Mouse (Mus musculus) limb, embryonic 11.5 days (tissue): ENCODE data around the gene Cant1. TPM values are rescaled to one million over a fixed set of nuclear protein-coding genes. Genes with fewer than 3 reads are reported as not detected.
"Not testable (repeated sequence)": the region's sequence is repeated elsewhere in the genome, so short reads cannot be mapped to it uniquely, and the experiment has no call there.

Source experiments
- ATAC-seq: fragments of 200-750 bp; cut with Nextera tagmentation; 2 replicates; pipeline ENCODE4 v1.8.0; 2017; ENCODE audit warnings: low read depth; ENCODE audit not compliant: insufficient number of reproducible peaks, low FRiP score, low TSS enrichment
- DNase-seq: peaks from one replicate; pipeline ENCODE4 v3.0.0-alpha.2; 2015; ENCODE audit warnings: low spot score
- H3K27ac ChIP-seq: fragments of 300-500 bp; sonication (generic); replicated peaks from 2 replicates; pipeline ENCODE4 v1.5.1; 2014; ENCODE audit warnings: low read depth, mild to moderate bottlenecking, low read length
- H3K27me3 ChIP-seq: fragments of 300-500 bp; sonication (generic); 2 replicates; pipeline ENCODE4 v1.6.1; 2014; ENCODE audit warnings: mild to moderate bottlenecking, low read length, mixed read lengths; ENCODE audit not compliant: control insufficient read depth, insufficient read depth
- H3K36me3 ChIP-seq: fragments of 300-500 bp; sonication (generic); 2 replicates; pipeline ENCODE4 v1.6.1; 2014; ENCODE audit warnings: mild to moderate bottlenecking, low read length, moderate library complexity, mixed read lengths; ENCODE audit not compliant: control insufficient read depth, insufficient read depth
- H3K4me1 ChIP-seq: fragments of 300-500 bp; sonication (generic); 2 replicates; pipeline ENCODE4 v1.6.1; 2014; ENCODE audit warnings: low read length, mixed read lengths; ENCODE audit not compliant: control insufficient read depth, insufficient read depth
- H3K4me2 ChIP-seq: fragments of 300-500 bp; sonication (generic); 2 replicates; pipeline ENCODE4 v1.6.1; 2014; ENCODE audit warnings: low read depth, mild to moderate bottlenecking, moderate library complexity; ENCODE audit not compliant: severe bottlenecking
- H3K4me3 ChIP-seq: fragments of 300-500 bp; sonication (generic); 2 replicates; pipeline ENCODE4 v1.5.1; 2014; ENCODE audit warnings: low read depth, low read length
- H3K9ac ChIP-seq: fragments of 300-500 bp; sonication (generic); 2 replicates; pipeline ENCODE4 v1.6.1; 2014; ENCODE audit warnings: mild to moderate bottlenecking, low read length
- H3K9me3 ChIP-seq: fragments of 300-500 bp; sonication (generic); 2 replicates; pipeline ENCODE4 v1.6.1; 2016; ENCODE audit warnings: low read length; ENCODE audit not compliant: control insufficient read depth
- WGBS: fragments of 180-500 bp; shearing (Covaris S2); extraction: QIAGEN DNeasy Blood & Tissue Kit; methylation state at CpG from one replicate; pipeline ENCODE4 v1.1.7; 2014; 5-methylcytosine and 5-hydroxymethylcytosine counted together
- polyA plus RNA-seq: library from polyadenylated mRNA; unstranded; fragments of >200 nt; fragmentation: Nextera tagmentation; extraction: Ambion mirVana; gene quantifications from 2 replicates; pipeline ENCODE4 v1.2.1, GENCODE M21; 2014

The Cant1 gene
- polyA plus RNA-seq, 1 experiment from 2014 or later, result 27.1 TPM

GRCm38 (mm10) chr11:118376323-118376722 is 42.6 kb downstream of the Cant1 start:
- H3K9me3 ChIP-seq, H3K4me3 ChIP-seq, H3K4me1 ChIP-seq: not testable (repeated sequence)

GRCm38 (mm10) chr11:118375881-118376280 is 43.0 kb downstream of the Cant1 start:
- H3K27me3 ChIP-seq, result no peaks in the 10 kb centered on the region
- 83% methylated on average over 5 of the region's 5 CpGs for WGBS
- ATAC-seq (no peak), DNase-seq (no peak)
- H3K4me1 ChIP-seq, result peaks cover 3% of the 10 kb centered on the region; the same call in 1 of the 2 replicates
- no peaks in the 10 kb centered on the region for H3K9me3 ChIP-seq
- H3K9ac ChIP-seq, result no peak overlapping the region
- H3K4me2 ChIP-seq, result no peak overlapping the region
- no peaks in the 10 kb centered on the region for H3K36me3 ChIP-seq
- no peak overlapping the region for H3K27ac ChIP-seq
- no peak overlapping the region for H3K4me3 ChIP-seq

More at GRCm38 (mm10) chr11:118376323-118376722, 42.6 kb downstream of the Cant1 start:
- H3K36me3 ChIP-seq, H3K27me3 ChIP-seq, H3K27ac ChIP-seq, H3K9ac ChIP-seq, DNase-seq, ATAC-seq, H3K4me2 ChIP-seq: not testable (repeated sequence)

- ATAC-seq (no peak), DNase-seq (no peak)
- no peak overlapping the region for H3K9ac ChIP-seq
- 75% methylated on average over 8 of the region's 8 CpGs for WGBS
- no peak overlapping the region for H3K4me3 ChIP-seq
- H3K36me3 ChIP-seq, result no peaks in the 10 kb centered on the region
- H3K4me2 ChIP-seq, result no peak overlapping the region
- peaks cover 3% of the 10 kb centered on the region; the same call in 1 of the 2 replicates for H3K4me1 ChIP-seq
- no peaks in the 10 kb centered on the region for H3K27me3 ChIP-seq
- no peaks in the 10 kb centered on the region for H3K9me3 ChIP-seq
- H3K27ac ChIP-seq, result no peak overlapping the region
Measured at GRCm38 (mm10) chr11:118375461-118375860, 43.4 kb downstream of the Cant1 start.

GRCm38 (mm10) chr11:118375006-118375405 is 43.9 kb downstream of the Cant1 start:
- H3K36me3 ChIP-seq, result no peaks in the 10 kb centered on the region
- H3K4me1 ChIP-seq, result peaks cover 3% of the 10 kb centered on the region; the same call in 1 of the 2 replicates
- no peak for ATAC-seq
- no peak for DNase-seq
- H3K4me2 ChIP-seq, result no peak overlapping the region
- H3K27ac ChIP-seq, result no peak overlapping the region
- no peak overlapping the region for H3K4me3 ChIP-seq
- H3K9ac ChIP-seq, result no peak overlapping the region
- H3K27me3 ChIP-seq, result no peaks in the 10 kb centered on the region
- H3K9me3 ChIP-seq, result no peaks in the 10 kb centered on the region

GRCm38 (mm10) chr11:118374506-118374905 is 44.4 kb downstream of the Cant1 start:
- ATAC-seq, result no peak

GRCm38 (mm10) chr11:118372641-118373040 is 46.2 kb downstream of the Cant1 start:
- DNase-seq (no peak), ATAC-seq (no peak)
- H3K9ac ChIP-seq, result peak overlapping the region; percentile 44; the same call in 1 of the 2 replicates
- H3K36me3 ChIP-seq, result no peaks in the 10 kb centered on the region
- WGBS, result 61% methylated on average over 7 of the region's 7 CpGs
- H3K4me3 ChIP-seq, result no peak overlapping the region
- peaks cover 3% of the 10 kb centered on the region; the same call in 1 of the 2 replicates for H3K4me1 ChIP-seq
- no peak overlapping the region for H3K4me2 ChIP-seq
- H3K27me3 ChIP-seq, result no peaks in the 10 kb centered on the region
- no peaks in the 10 kb centered on the region for H3K9me3 ChIP-seq
- H3K27ac ChIP-seq, result no peak overlapping the region

More at GRCm38 (mm10) chr11:118374506-118374905, 44.4 kb downstream of the Cant1 start:
- no peak overlapping the region for H3K27ac ChIP-seq
- no peak overlapping the region for H3K4me3 ChIP-seq
- H3K4me1 ChIP-seq, result peaks cover 3% of the 10 kb centered on the region; the same call in 1 of the 2 replicates
- no peaks in the 10 kb centered on the region for H3K36me3 ChIP-seq
- no peaks in the 10 kb centered on the region for H3K27me3 ChIP-seq
- H3K4me2 ChIP-seq, result no peak overlapping the region
- DNase-seq, result no peak
- no peaks in the 10 kb centered on the region for H3K9me3 ChIP-seq
- 70% methylated on average over 5 of the region's 5 CpGs for WGBS
- H3K9ac ChIP-seq, result no peak overlapping the region

- H3K4me2 ChIP-seq, result no peak overlapping the region
- no peak overlapping the region for H3K27ac ChIP-seq
- no peak for DNase-seq
- WGBS, result 88% methylated on average over 7 of the region's 7 CpGs
- no peaks in the 10 kb centered on the region for H3K36me3 ChIP-seq
- H3K4me1 ChIP-seq, result peaks cover 3% of the 10 kb centered on the region; the same call in 1 of the 2 replicates
- H3K9ac ChIP-seq, result no peak overlapping the region
- ATAC-seq, result no peak
- no peak overlapping the region for H3K4me3 ChIP-seq
- H3K27me3 ChIP-seq, result no peaks in the 10 kb centered on the region
- no peaks in the 10 kb centered on the region for H3K9me3 ChIP-seq
Measured at GRCm38 (mm10) chr11:118371876-118372275, 47.0 kb downstream of the Cant1 start.

GRCm38 (mm10) chr11:118369657-118370056 is 49.2 kb downstream of the Cant1 start:
- WGBS, result 72% methylated on average over 8 of the region's 8 CpGs
- no peaks in the 10 kb centered on the region for H3K27me3 ChIP-seq
- H3K4me3 ChIP-seq, result no peak overlapping the region
- no peaks in the 10 kb centered on the region for H3K36me3 ChIP-seq
- peaks cover 12% of the 10 kb centered on the region for H3K4me1 ChIP-seq
- DNase-seq, result no peak
- no peaks in the 10 kb centered on the region for H3K9me3 ChIP-seq
- H3K4me2 ChIP-seq, result no peak overlapping the region
- H3K27ac ChIP-seq, result no peak overlapping the region
- ATAC-seq, result no peak
- H3K9ac ChIP-seq, result no peak overlapping the region

- no peaks in the 10 kb centered on the region for H3K27me3 ChIP-seq
- H3K4me2 ChIP-seq, result no peak overlapping the region
- no peak overlapping the region for H3K27ac ChIP-seq
- H3K4me1 ChIP-seq, result peaks cover 14% of the 10 kb centered on the region
- no peak overlapping the region for H3K9ac ChIP-seq
- no peak for ATAC-seq
- H3K4me3 ChIP-seq, result no peak overlapping the region
- DNase-seq, result no peak
- no peaks in the 10 kb centered on the region for H3K9me3 ChIP-seq
- H3K36me3 ChIP-seq, result no peaks in the 10 kb centered on the region
- WGBS, result 86% methylated on average over 5 of the region's 5 CpGs
Measured at GRCm38 (mm10) chr11:118369251-118369650, 49.6 kb downstream of the Cant1 start.
